Mouse (Mus musculus) ES-Bruce4 (cell line): ENCODE measurements around the gene Hoxd13. TPM values are rescaled to one million over a fixed set of nuclear protein-coding genes. Genes with fewer than 3 reads are reported as not detected.

Source experiments
- H3K27ac ChIP-seq: 2 replicates; pipeline ENCODE4 v1.5.1; 2012; ENCODE audit warnings: low read length, inconsistent platforms; ENCODE audit not compliant: insufficient read depth
- H3K27me3 ChIP-seq: 2 replicates; pipeline ENCODE4 v1.6.1; 2012; ENCODE audit warnings: mild to moderate bottlenecking, low read length, inconsistent platforms; ENCODE audit not compliant: control insufficient read depth, poor library complexity, insufficient read depth, severe bottlenecking
- H3K36me3 ChIP-seq: 2 replicates; pipeline ENCODE4 v1.6.1; 2012; ENCODE audit warnings: inconsistent platforms, mild to moderate bottlenecking, low read length, moderate library complexity; ENCODE audit not compliant: control insufficient read depth, poor library complexity, insufficient read depth, severe bottlenecking
- H3K4me1 ChIP-seq: one replicate; pipeline ENCODE4 v1.8.1; 2011; ENCODE audit warnings: low read length; ENCODE audit not compliant: control insufficient read depth, insufficient read depth
- H3K4me3 ChIP-seq: 2 replicates; pipeline ENCODE4 v1.5.1; 2011; ENCODE audit warnings: low read depth, mild to moderate bottlenecking, low read length
- H3K9ac ChIP-seq: 2 replicates; pipeline ENCODE4 v1.6.1; 2012; ENCODE audit warnings: low read depth, mild to moderate bottlenecking, inconsistent platforms; ENCODE audit not compliant: poor library complexity, severe bottlenecking
- H3K9me3 ChIP-seq: replicated peaks from 2 replicates; pipeline ENCODE4 v1.6.1; 2012; ENCODE audit warnings: mild to moderate bottlenecking, low read length, inconsistent platforms; ENCODE audit not compliant: control insufficient read depth, poor library complexity, insufficient read depth, severe bottlenecking
- CTCF ChIP-seq: IDR thresholded peaks from one replicate; pipeline ENCODE4 v1.8.1; 2011; ENCODE audit warnings: low read depth, low read length
- EP300 ChIP-seq: IDR thresholded peaks from 2 replicates; pipeline ENCODE4 v1.6.1; 2011; ENCODE audit warnings: low read depth, low read length; ENCODE audit not compliant: insufficient read depth
- POLR2A ChIP-seq: IDR thresholded peaks from one replicate; pipeline ENCODE4 v1.8.1; 2011; ENCODE audit warnings: low read length; ENCODE audit not compliant: insufficient read depth
- polyA plus RNA-seq: library from polyadenylated mRNA; stranded (reverse); fragments of >200 nt; gene quantifications from 2 replicates; pipeline ENCODE4 v1.2.4, GENCODE M21; 2011; ENCODE audit warnings: low read depth; ENCODE audit not compliant: missing spikeins, insufficient read depth, insufficient read length

Gene Hoxd13
- polyA plus RNA-seq, 1 experiment, result not detected

DNA sequence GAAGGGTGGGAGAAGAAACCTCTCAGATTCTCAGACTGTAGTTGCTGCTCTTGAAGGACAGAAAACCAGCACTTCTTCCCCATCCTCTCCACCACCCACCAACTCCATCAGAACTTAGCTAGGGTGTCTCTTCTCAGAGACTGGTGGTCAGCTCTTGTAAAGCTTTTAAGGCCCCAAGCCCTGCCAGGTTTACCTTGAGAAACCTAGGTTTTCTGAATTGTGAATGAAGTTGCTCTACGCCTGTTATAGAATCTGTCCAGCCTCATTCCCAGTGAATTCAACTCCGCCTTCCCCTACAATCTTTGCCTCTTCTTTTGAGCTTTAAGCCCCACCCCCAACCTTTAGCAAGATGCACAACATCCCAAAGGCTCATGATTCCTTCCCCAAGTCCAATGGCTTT, 9.0 kb downstream of the Hoxd13 start:
- H3K36me3 ChIP-seq, result no peaks in the 10 kb centered on the region
- H3K9me3 ChIP-seq, result no peaks in the 10 kb centered on the region
- peaks cover 2% of the 10 kb centered on the region for H3K4me1 ChIP-seq
- TF ChIP-seq EP300 (no peak), CTCF (no peak), POLR2A (no peak)
- H3K4me3 ChIP-seq, result no peak overlapping the region
- H3K27ac ChIP-seq, result no peak overlapping the region
- H3K9ac ChIP-seq, result no peak overlapping the region
- H3K27me3 ChIP-seq, result peaks cover 62% of the 10 kb centered on the region

DNA sequence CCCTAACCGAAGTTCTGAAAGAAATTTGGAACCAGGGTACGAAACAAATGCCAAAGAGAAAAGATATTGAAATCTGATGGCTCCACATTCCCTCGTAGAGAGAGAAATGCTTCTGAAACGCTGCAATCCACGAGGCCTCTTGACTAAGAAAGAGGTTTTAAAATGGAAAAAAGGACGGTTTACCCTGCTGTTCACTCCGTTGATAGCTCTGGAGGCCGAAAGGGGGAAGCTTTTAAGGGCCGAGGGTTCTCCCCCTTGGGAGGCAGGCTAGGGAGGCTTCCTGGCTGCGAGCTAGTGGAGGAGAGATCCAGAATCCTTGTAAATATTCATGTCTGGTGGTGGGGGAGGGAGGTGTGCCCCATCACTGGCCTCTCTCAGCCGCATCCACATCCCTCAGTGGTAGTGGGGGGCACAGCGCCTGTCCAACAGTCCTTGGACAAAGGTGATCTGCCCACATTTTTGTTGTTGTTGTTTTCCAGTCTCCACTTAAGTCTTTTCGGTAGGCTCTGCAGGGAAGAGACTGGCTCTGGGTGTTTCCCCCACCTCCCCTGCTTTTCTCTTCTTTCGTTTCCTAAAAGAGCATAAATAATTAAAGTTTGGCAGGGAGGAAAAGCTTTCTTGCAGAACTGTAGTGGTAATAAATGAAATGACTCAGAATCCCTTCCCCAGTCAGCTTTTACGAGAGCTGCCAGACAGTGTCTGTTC, 10.9 kb downstream of the Hoxd13 start, which contains the start of gene Hoxd11:
Hoxd11 (plus strand) TSS at position 667 of the 705 bp plus-strand sequence.
- TF ChIP-seq POLR2A (no peak), EP300 (no peak), CTCF (no peak)
- no peaks in the 10 kb centered on the region for H3K9me3 ChIP-seq
- H3K9ac ChIP-seq, result no peak within 1 kb of the TSS
- H3K4me1 ChIP-seq, result no peaks in the 10 kb centered on the region
- H3K4me3 ChIP-seq, result peak within 1 kb of the TSS; percentile 9; the same call in 1 of the 2 replicates
- no peaks in the 10 kb centered on the region for H3K36me3 ChIP-seq
- no peak within 1 kb of the TSS for H3K27ac ChIP-seq
- peaks cover 64% of the 10 kb centered on the region for H3K27me3 ChIP-seq

DNA sequence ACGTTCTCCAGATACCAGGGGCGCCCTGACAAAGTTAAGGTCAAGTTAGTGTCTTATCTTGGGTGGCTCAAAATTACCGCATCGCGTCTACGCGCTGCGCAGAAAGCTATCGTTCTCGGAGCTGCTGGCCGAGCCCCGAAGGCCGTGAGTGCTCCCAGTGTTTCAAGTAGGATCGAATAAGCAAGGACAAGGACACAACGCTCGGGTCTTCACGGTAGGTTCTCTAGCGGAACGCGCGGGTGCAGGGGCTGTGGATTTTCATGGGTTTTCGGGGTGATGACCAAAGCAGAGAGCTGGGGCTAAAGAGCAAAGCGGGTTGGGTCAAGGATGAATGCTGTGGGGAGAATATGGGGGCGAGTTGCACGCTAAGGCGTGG, 11.5 kb downstream of the Hoxd13 start:
- H3K27ac ChIP-seq, result no peak overlapping the region
- H3K9ac ChIP-seq, result no peak overlapping the region
- peak overlapping the region; percentile 9; the same call in 1 of the 2 replicates for H3K4me3 ChIP-seq
- H3K9me3 ChIP-seq, result no peaks in the 10 kb centered on the region
- TF ChIP-seq CTCF (no peak), EP300 (no peak), POLR2A (no peak)
- no peaks in the 10 kb centered on the region for H3K4me1 ChIP-seq
- peaks cover 64% of the 10 kb centered on the region for H3K27me3 ChIP-seq
- no peaks in the 10 kb centered on the region for H3K36me3 ChIP-seq

DNA sequence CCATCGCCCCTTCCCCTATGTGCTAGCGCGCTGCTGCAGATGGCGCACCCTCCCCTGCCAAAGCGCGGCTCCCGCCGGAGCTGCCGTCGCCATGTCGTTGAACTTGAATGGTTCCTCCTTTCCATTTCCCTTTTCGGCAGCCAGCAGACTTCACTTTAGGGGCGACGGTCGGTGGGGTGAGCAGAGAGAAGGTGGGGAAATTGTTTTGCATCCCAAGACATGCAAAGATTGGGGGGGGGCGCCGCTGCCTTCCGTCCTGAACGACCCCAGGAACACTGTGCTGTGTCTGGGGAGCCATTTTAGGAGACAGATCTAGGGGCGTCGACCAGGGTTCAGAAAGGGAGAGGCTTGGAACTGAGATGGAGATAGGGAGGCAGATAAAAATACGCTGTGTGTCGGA, 11.9 kb downstream of the Hoxd13 start:
- Histone ChIP-seq H3K27me3 (peaks cover 61% of the 10 kb centered on the region), H3K4me3 (peak overlapping the region; percentile 9; the same call in 1 of the 2 replicates), H3K36me3 (no peaks in the 10 kb centered on the region), H3K9ac (no peak overlapping the region), H3K9me3 (no peaks in the 10 kb centered on the region), H3K4me1 (no peaks in the 10 kb centered on the region), H3K27ac (no peak overlapping the region)
- TF ChIP-seq CTCF (no peak), EP300 (no peak), POLR2A (no peak)

DNA sequence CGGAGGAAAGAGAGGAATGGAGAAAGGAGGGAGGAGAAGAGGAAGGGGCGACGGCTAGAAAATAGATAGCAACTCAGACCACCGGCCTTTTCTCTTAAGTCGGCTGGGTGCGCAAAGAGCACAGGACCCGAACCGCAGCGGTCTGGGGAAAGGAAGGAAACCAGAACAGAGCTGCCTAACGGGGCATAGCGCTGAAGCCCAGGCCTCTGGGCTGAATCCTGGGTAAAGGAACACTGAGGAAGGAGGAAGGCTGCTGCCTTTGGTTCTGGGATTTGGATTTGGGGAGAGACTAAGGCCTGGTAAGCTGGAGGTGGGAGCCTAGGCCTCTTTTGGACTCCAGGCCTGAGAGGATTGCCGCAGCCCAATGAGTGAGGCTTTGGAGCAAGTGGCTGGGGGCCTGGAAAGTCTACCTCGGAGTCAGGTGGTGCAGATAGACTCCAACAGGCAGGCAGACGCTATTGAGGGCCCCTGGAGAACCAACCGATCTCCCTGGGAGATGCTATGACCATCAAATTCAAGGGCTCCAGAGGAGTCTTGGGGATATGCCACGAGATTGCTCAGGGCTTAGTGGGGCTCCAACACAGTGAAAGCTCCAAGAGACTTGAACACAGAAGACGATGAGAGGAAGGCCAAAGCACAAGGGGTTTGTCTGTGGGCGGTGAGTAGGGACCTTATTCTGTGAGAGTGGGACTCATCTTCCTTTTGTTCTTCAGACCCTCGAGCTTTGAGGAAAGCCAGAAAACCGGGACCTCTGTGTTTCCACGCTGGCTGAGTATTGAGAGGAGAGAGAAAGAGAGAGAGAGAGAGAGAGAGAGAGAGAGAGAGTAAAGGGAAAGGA, 12.7 kb downstream of the Hoxd13 start:
- Histone ChIP-seq H3K4me3 (no peak overlapping the region), H3K36me3 (no peaks in the 10 kb centered on the region), H3K27me3 (peaks cover 61% of the 10 kb centered on the region), H3K27ac (no peak overlapping the region), H3K9ac (no peak overlapping the region), H3K4me1 (no peaks in the 10 kb centered on the region), H3K9me3 (no peaks in the 10 kb centered on the region)
- TF ChIP-seq POLR2A (no peak), EP300 (no peak), CTCF (no peak)
